Mouse (Mus musculus): ENCODE measurements around the gene Cd47. TPM values are rescaled to one million over a fixed set of nuclear protein-coding genes. Genes with fewer than 3 reads are reported as not detected.

Cd47 gene
- total and polyA plus RNA-seq, 3 experiments: 102 to 277 (median 142) TPM

DNA sequence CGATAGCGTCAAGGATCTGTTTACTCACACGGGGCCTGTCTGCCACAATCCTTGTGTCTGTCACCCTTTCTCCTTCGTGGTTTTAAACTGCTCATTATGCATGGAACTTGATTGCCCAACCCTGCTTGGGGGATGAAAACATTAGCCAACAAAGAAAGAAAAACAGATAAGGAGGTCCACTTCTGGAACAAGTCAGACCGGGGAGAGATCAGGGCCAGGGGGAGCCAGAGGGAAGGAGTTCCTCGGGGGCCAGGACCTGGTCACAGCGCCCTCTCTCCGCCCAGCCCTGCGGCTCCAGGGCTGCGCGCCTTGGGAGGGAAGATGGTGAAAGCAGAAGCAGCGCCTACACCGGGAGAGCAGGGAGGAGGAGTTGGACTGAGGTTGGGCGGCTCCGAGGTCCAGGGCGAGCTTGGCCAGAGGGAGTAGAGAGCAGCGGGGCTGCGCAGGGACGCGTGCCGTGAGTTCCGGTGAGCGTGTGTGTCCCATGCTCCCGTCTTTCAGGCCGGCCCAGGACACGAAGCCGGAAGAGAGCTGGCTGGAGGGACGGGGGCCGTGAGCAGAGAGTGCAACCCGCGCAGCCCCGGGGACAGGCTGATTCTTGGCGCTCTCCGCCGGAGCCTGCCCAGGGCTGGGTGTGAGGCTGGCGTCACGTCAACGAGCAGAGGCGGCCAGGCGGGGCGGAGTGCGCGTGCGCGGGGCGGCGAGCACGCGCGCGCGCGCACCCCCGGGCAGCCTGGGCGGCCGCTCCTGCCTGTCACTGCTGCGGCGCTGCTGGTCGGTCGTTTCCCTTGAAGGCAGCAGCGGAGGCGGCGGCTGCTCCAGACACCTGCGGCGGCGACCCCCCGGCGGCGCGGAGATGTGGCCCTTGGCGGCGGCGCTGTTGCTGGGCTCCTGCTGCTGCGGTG lies 54.9 kb downstream of the Cd47 start:
- Histone ChIP-seq H3K4me1 (ENCODE audit: control insufficient read depth in 1 of 2, insufficient read depth in 2 of 2) (peaks cover 13 to 42% of the 10 kb centered on the region in 2 experiments), H3K79me2 (replicated peaks; ENCODE audit: control insufficient read depth, extremely low read depth, insufficient read depth, poor library complexity, severe bottlenecking) (peaks cover 41% of the 10 kb centered on the region), H3K36me3 (replicated peaks in 1 of 2; ENCODE audit: control insufficient read depth in 1 of 2, insufficient read depth in 1 of 2, low read length in 1 of 2) (peaks cover 6 to 9% of the 10 kb centered on the region in 2 experiments), H3K27me3 (replicated peaks) (no peaks in the 10 kb centered on the region), H3K4me3 (replicated peaks in 1 of 3; ENCODE audit: low read depth in 2 of 3, low read length in 2 of 3, poor library complexity in 1 of 3) (peak overlapping the region; percentile 85 to 93 (median 90)), H3K27ac (ENCODE audit: insufficient read depth, low read depth) (peak overlapping the region; percentile 96), H3K9me3 (replicated peaks; ENCODE audit: low read length) (no peaks in the 10 kb centered on the region), H3K9ac (ENCODE audit: insufficient read depth, low read depth) (peak overlapping the region; percentile 90), H3K4me2 (ENCODE audit: insufficient read depth, low read depth, poor library complexity, severe bottlenecking) (peak overlapping the region; percentile 84)
- TF ChIP-seq PAX5 (IDR thresholded peaks at IDR 0.05; ENCODE audit: low read length): no peak
- no peak for TF ChIP-seq ZKSCAN1 (IDR thresholded peaks at IDR 0.05; ENCODE audit: borderline replicate concordance, low read depth, low read length)
- no peak for TF ChIP-seq JUND (conservative IDR thresholded peaks at IDR 0.05; ENCODE audit: low read depth, low read length)
- no peak for TF ChIP-seq RCOR1 (conservative IDR thresholded peaks at IDR 0.05; ENCODE audit: low read depth, low read length)
- TF ChIP-seq CHD1 (IDR thresholded peaks at IDR 0.05; ENCODE audit: low read depth, low read length): peak; percentile 45; the same call in 1 of the 2 replicates
- peak; percentile 19; the same call in 1 of the 2 replicates for TF ChIP-seq MAX (IDR thresholded peaks at IDR 0.05; ENCODE audit: low read length)
- no peak for TF ChIP-seq HCFC1 (IDR thresholded peaks at IDR 0.05; ENCODE audit: low read depth, low read length)
- no peak for TF ChIP-seq USF2 (conservative IDR thresholded peaks at IDR 0.05; ENCODE audit: low read depth, low read length)
- TF ChIP-seq ZC3H11A (IDR thresholded peaks at IDR 0.05; ENCODE audit: low read depth, low read length): no peak
- no peak for TF ChIP-seq ETS1 (conservative IDR thresholded peaks at IDR 0.05; ENCODE audit: low read depth, low read length)
- peak; percentile 52; the same call in 1 of the 2 replicates for TF ChIP-seq MYC (IDR thresholded peaks at IDR 0.05; ENCODE audit: low read depth, low read length)
- TF ChIP-seq MEF2A (IDR thresholded peaks at IDR 0.05; ENCODE audit: borderline replicate concordance, low read depth, low read length): no peak
- peak; percentile 80 for TF ChIP-seq NELFE (IDR thresholded peaks at IDR 0.05; ENCODE audit: low read depth, low read length)
- 0 out of 2 replicates have a peak, but pooled peaks have one; percentile 17 for TF ChIP-seq ZMIZ1 (IDR thresholded peaks at IDR 0.05; ENCODE audit: low read depth, low read length)
- TF ChIP-seq UBTF (IDR thresholded peaks at IDR 0.05; ENCODE audit: low read depth, low read length): peak; percentile 89
- no peak for TF ChIP-seq IRF4 (IDR thresholded peaks at IDR 0.05; ENCODE audit: low read depth, low read length)
- no peak for TF ChIP-seq CHD2 (IDR thresholded peaks at IDR 0.05; ENCODE audit: low read length)
- peak; percentile 64 for TF ChIP-seq SMC3 (IDR thresholded peaks at IDR 0.05; ENCODE audit: low read depth, low read length)
- 0 out of 2 replicates have a peak, but pooled peaks have one; percentile 38 for TF ChIP-seq TBP (conservative IDR thresholded peaks at IDR 0.05; ENCODE audit: low read depth, low read length)
- peak; percentile 31 for TF ChIP-seq MXI1 (IDR thresholded peaks at IDR 0.05; ENCODE audit: low read depth, low read length)
- peak; percentile 82 for TF ChIP-seq POLR2A (IDR thresholded peaks at IDR 0.05; ENCODE audit: low read depth, low read length)
- no peak for TF ChIP-seq EP300 (IDR thresholded peaks at IDR 0.05; ENCODE audit: low read length)
- no peak for TF ChIP-seq USF1 (IDR thresholded peaks at IDR 0.05; ENCODE audit: low read depth, low read length)
- no peak; the same call in 1 of the 2 replicates for TF ChIP-seq SIN3A (IDR thresholded peaks at IDR 0.05; ENCODE audit: low read length)
- peak in 1 of 2 experiments; percentile 86; a peak in 2 of 4 replicates for TF ChIP-seq CTCF (conservative IDR thresholded peaks at IDR 0.05 in 1 of 2, IDR thresholded peaks at IDR 0.05 in 1 of 2; ENCODE audit: low read depth in 2 of 2, low read length in 2 of 2)
- TF ChIP-seq ZNF384 (IDR thresholded peaks at IDR 0.05; ENCODE audit: low read depth, low read length): no peak
- no peak for TF ChIP-seq POLR2AphosphoS2 (IDR thresholded peaks at IDR 0.05; ENCODE audit: low read depth, low read length)
- TF ChIP-seq ELF1 (IDR thresholded peaks at IDR 0.05; ENCODE audit: low read depth, low read length): peak; percentile 65; the same call in 1 of the 2 replicates
- no peak for TF ChIP-seq JUN (IDR thresholded peaks at IDR 0.05; ENCODE audit: insufficient read depth, low read depth, low read length)
- TF ChIP-seq MAFK (IDR thresholded peaks at IDR 0.05; ENCODE audit: insufficient replicate concordance, low read length): no peak
- no peak for TF ChIP-seq KAT2A (IDR thresholded peaks at IDR 0.05; ENCODE audit: insufficient replicate concordance, low read length)
- TF ChIP-seq GABPA (IDR thresholded peaks at IDR 0.05; ENCODE audit: insufficient replicate concordance, low read depth, low read length): no peak
- TF ChIP-seq E2F4 (IDR thresholded peaks at IDR 0.05; ENCODE audit: insufficient replicate concordance, low read depth, low read length): no peak
- peak; percentile 43 for TF ChIP-seq RAD21 (IDR thresholded peaks at IDR 0.05; ENCODE audit: low read depth, low read length)
- TF ChIP-seq BHLHE40 (IDR thresholded peaks at IDR 0.05; ENCODE audit: low read depth, low read length): peak; percentile 84
- TF ChIP-seq NRF1 (IDR thresholded peaks at IDR 0.05; ENCODE audit: low read depth, low read length): peak; percentile 89
- no peak for TF ChIP-seq MAZ (IDR thresholded peaks at IDR 0.05; ENCODE audit: low read depth, low read length)
- TF ChIP-seq TCF12 (IDR thresholded peaks at IDR 0.05; ENCODE audit: low read depth, low read length): peak; percentile 86
- dilution Hi-C loops (cut with MboI; ENCODE audit: extremely low pct_ligation_motif_present, extremely low pct_unique_long_range_greater_than_20kb, low sequenced_read_pairs): no loop called here
- peak; percentile 90 for DNase-seq (ENCODE audit: extremely low read depth)
- in situ Hi-C loops (cut with MboI; ENCODE audit: low pct_ligation_motif_present, low pct_unique_long_range_greater_than_20kb, low sequenced_read_pairs): no loop called here
